Mouse (Mus musculus): ENCODE data around the gene Scrn1. TPM values are rescaled to one million over a fixed set of nuclear protein-coding genes. Genes with fewer than 3 reads are reported as not detected.

Scrn1 gene
- polyA plus RNA-seq, 1 experiment from 2014 or later: 109 TPM

- peaks cover 20% of the 10 kb centered on the region for H3K36me3 ChIP-seq (ENCODE audit: control insufficient read depth, insufficient read depth, low read length)
- H3K4me3 ChIP-seq (ENCODE audit: low read length): no peak overlapping the region
- peak; percentile 31 for ATAC-seq
- no peaks in the 10 kb centered on the region for H3K9me3 ChIP-seq (ENCODE audit: control insufficient read depth, low read length)
- 95% methylated on average over 2 of the region's 2 CpGs for WGBS
- H3K27ac ChIP-seq (ENCODE audit: low read depth, low read length): no peak overlapping the region
- H3K4me1 ChIP-seq (ENCODE audit: control insufficient read depth, insufficient read depth, low read depth, low read length): no peaks in the 10 kb centered on the region
- no peak overlapping the region for H3K9ac ChIP-seq (ENCODE audit: low read depth, low read length)
- H3K4me2 ChIP-seq (ENCODE audit: low read length): no peak overlapping the region
- H3K27me3 ChIP-seq (replicated peaks; ENCODE audit: control insufficient read depth, insufficient read depth, low read length): no peaks in the 10 kb centered on the region
Observed at GRCm38 (mm10) chr6:54516512-54517134, 49.7 kb downstream of the Scrn1 start.

GRCm38 (mm10) chr6:54512256-54512655 is 54.0 kb downstream of the Scrn1 start:
- H3K27ac ChIP-seq (ENCODE audit: low read depth, low read length): no peak overlapping the region
- no peak overlapping the region for H3K4me2 ChIP-seq (ENCODE audit: low read length)
- peaks cover 12% of the 10 kb centered on the region for H3K4me1 ChIP-seq (ENCODE audit: control insufficient read depth, insufficient read depth, low read depth, low read length)
- 87% methylated on average over 2 of the region's 2 CpGs for WGBS
- H3K9ac ChIP-seq (ENCODE audit: low read depth, low read length): no peak overlapping the region
- no peak for ATAC-seq
- no peaks in the 10 kb centered on the region for H3K9me3 ChIP-seq (ENCODE audit: control insufficient read depth, low read length)
- no peak overlapping the region for H3K4me3 ChIP-seq (ENCODE audit: low read length)
- no peaks in the 10 kb centered on the region for H3K27me3 ChIP-seq (replicated peaks; ENCODE audit: control insufficient read depth, insufficient read depth, low read length)
- H3K36me3 ChIP-seq (ENCODE audit: control insufficient read depth, insufficient read depth, low read length): peaks cover 7% of the 10 kb centered on the region; the same call in 1 of the 2 replicates

- Histone ChIP-seq H3K36me3 (ENCODE audit: control insufficient read depth, insufficient read depth, low read length) (peaks cover 4% of the 10 kb centered on the region; the same call in 1 of the 2 replicates), H3K27ac (ENCODE audit: low read depth, low read length) (no peak overlapping the region), H3K9ac (ENCODE audit: low read depth, low read length) (no peak overlapping the region), H3K27me3 (replicated peaks; ENCODE audit: control insufficient read depth, insufficient read depth, low read length) (no peaks in the 10 kb centered on the region), H3K4me3 (ENCODE audit: low read length) (no peak overlapping the region), H3K4me2 (ENCODE audit: low read length) (no peak overlapping the region), H3K4me1 (ENCODE audit: control insufficient read depth, insufficient read depth, low read depth, low read length) (peaks cover 13% of the 10 kb centered on the region), H3K9me3 (ENCODE audit: control insufficient read depth, low read length) (no peaks in the 10 kb centered on the region)
- ATAC-seq: peak; percentile 5; the same call in 1 of the 2 replicates
- 83% methylated on average over 13 of the region's 13 CpGs for WGBS
Observed at GRCm38 (mm10) chr6:54509264-54509663, 57.0 kb downstream of the Scrn1 start.

GRCm38 (mm10) chr6:54508256-54508793 is 58.0 kb downstream of the Scrn1 start:
- ATAC-seq: peak; percentile 72
- Histone ChIP-seq H3K27me3 (replicated peaks; ENCODE audit: control insufficient read depth, insufficient read depth, low read length) (no peaks in the 10 kb centered on the region), H3K4me3 (ENCODE audit: low read length) (no peak overlapping the region), H3K36me3 (ENCODE audit: control insufficient read depth, insufficient read depth, low read length) (0 out of 2 replicates have a peak, but pooled peaks cover 4% of the 10 kb centered on the region), H3K4me2 (ENCODE audit: low read length) (no peak overlapping the region), H3K4me1 (ENCODE audit: control insufficient read depth, insufficient read depth, low read depth, low read length) (peaks cover 13% of the 10 kb centered on the region), H3K9me3 (ENCODE audit: control insufficient read depth, low read length) (no peaks in the 10 kb centered on the region), H3K27ac (ENCODE audit: low read depth, low read length) (peak overlapping the region; percentile 66), H3K9ac (ENCODE audit: low read depth, low read length) (peak overlapping the region; percentile 15; the same call in 1 of the 2 replicates)
- 20% methylated on average over 6 of the region's 6 CpGs for WGBS

DNA sequence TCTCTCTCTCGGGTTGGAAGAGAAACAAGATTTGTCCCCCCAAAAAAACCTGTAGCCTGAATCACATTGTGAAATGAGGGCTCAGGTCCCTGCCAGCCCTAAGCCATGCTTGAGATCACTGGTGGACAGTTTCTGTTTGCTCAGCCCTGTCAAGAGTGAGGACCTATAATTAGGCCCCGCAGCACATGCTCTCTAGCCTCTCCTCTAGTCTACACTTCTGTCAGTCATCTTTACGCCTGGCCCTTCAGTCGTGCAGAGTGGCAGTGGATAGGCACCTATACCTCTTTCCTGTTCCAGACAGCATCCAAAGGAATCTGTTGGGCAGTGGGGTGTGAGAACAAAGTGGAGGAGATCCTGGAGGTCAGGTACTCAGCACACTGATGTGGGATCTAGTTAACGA is 58.5 kb downstream of the Scrn1 start:
- WGBS: 58% methylated on average over 5 of the region's 5 CpGs
- ATAC-seq: peak; percentile 12
- Histone ChIP-seq H3K9ac (ENCODE audit: low read depth, low read length) (0 out of 2 replicates have a peak overlapping the region, but pooled peaks have one; percentile 15), H3K9me3 (ENCODE audit: control insufficient read depth, low read length) (no peaks in the 10 kb centered on the region), H3K27me3 (replicated peaks; ENCODE audit: control insufficient read depth, insufficient read depth, low read length) (no peaks in the 10 kb centered on the region), H3K27ac (ENCODE audit: low read depth, low read length) (peak overlapping the region; percentile 66), H3K4me2 (ENCODE audit: low read length) (no peak overlapping the region), H3K4me1 (ENCODE audit: control insufficient read depth, insufficient read depth, low read depth, low read length) (peaks cover 13% of the 10 kb centered on the region), H3K4me3 (ENCODE audit: low read length) (no peak overlapping the region), H3K36me3 (ENCODE audit: control insufficient read depth, insufficient read depth, low read length) (0 out of 2 replicates have a peak, but pooled peaks cover 4% of the 10 kb centered on the region)

DNA sequence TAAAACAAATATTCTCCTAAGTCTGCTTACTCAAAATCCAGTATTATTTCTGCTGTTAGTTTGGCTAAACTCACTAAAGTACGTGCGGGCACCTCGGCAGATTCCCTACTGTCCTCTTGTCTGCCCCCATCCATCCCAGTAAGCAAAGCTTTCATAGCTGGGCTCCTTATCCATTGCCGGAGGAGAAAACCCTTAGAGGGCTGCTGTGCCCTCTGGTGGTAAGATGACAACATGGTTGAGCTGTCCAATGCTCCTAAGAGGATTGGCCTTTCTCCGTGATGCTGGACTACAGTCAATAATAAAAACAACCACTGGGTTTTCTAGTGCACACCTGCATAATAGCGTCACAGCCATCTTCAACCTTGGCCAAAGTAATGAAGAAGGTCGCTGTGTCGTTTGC is 59.3 kb downstream of the Scrn1 start:
- no peak for ATAC-seq
- H3K36me3 ChIP-seq (ENCODE audit: control insufficient read depth, insufficient read depth, low read length): 0 out of 2 replicates have a peak, but pooled peaks cover 4% of the 10 kb centered on the region
- H3K27ac ChIP-seq (ENCODE audit: low read depth, low read length): no peak overlapping the region

DNA sequence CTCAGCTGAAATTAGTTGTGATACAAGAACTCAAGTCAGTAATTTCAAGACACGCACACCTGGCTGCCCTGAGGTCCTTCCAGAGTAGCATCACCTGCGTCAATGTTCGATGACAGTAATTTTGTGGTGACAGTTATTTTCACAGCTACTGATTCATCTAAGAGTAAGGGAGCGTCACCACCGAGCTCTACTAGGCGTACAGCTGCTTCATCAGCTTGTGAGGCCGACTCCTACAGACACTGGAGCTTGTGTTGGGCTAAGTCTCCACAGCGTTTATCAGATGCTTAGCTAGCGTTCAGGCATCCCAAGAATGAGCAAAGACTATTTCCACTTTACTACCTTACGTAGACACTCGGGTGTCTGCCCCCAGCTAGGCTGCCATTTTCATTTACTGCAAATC is 60.0 kb downstream of the Scrn1 start:
- no peak overlapping the region for H3K4me3 ChIP-seq (ENCODE audit: low read length)
- H3K4me1 ChIP-seq (ENCODE audit: control insufficient read depth, insufficient read depth, low read depth, low read length): peaks cover 13% of the 10 kb centered on the region
- H3K27ac ChIP-seq (ENCODE audit: low read depth, low read length): no peak overlapping the region
- H3K9me3 ChIP-seq (ENCODE audit: control insufficient read depth, low read length): no peaks in the 10 kb centered on the region
- H3K9ac ChIP-seq (ENCODE audit: low read depth, low read length): no peak overlapping the region
- H3K36me3 ChIP-seq (ENCODE audit: control insufficient read depth, insufficient read depth, low read length): 0 out of 2 replicates have a peak, but pooled peaks cover 4% of the 10 kb centered on the region
- ATAC-seq: no peak
- H3K27me3 ChIP-seq (replicated peaks; ENCODE audit: control insufficient read depth, insufficient read depth, low read length): no peaks in the 10 kb centered on the region
- 86% methylated on average over 11 of the region's 11 CpGs for WGBS
- H3K4me2 ChIP-seq (ENCODE audit: low read length): no peak overlapping the region

More for the DNA sequence above, 59.3 kb downstream of the Scrn1 start:
- Histone ChIP-seq H3K4me2 (ENCODE audit: low read length) (no peak overlapping the region), H3K9ac (ENCODE audit: low read depth, low read length) (no peak overlapping the region), H3K27me3 (replicated peaks; ENCODE audit: control insufficient read depth, insufficient read depth, low read length) (no peaks in the 10 kb centered on the region), H3K4me3 (ENCODE audit: low read length) (no peak overlapping the region), H3K9me3 (ENCODE audit: control insufficient read depth, low read length) (no peaks in the 10 kb centered on the region), H3K4me1 (ENCODE audit: control insufficient read depth, insufficient read depth, low read depth, low read length) (peaks cover 13% of the 10 kb centered on the region)
- 37% methylated on average over 8 of the region's 8 CpGs for WGBS

- H3K36me3 ChIP-seq (ENCODE audit: control insufficient read depth, insufficient read depth, low read length): no peaks in the 10 kb centered on the region; the same call in 1 of the 2 replicates
- no peak for ATAC-seq
- no peak overlapping the region for H3K4me2 ChIP-seq (ENCODE audit: low read length)
- no peaks in the 10 kb centered on the region for H3K9me3 ChIP-seq (ENCODE audit: control insufficient read depth, low read length)
- H3K27ac ChIP-seq (ENCODE audit: low read depth, low read length): no peak overlapping the region
- 84% methylated on average over 6 of the region's 6 CpGs for WGBS
- H3K4me1 ChIP-seq (ENCODE audit: control insufficient read depth, insufficient read depth, low read depth, low read length): peaks cover 4% of the 10 kb centered on the region; the same call in 1 of the 2 replicates
- H3K9ac ChIP-seq (ENCODE audit: low read depth, low read length): no peak overlapping the region
- H3K4me3 ChIP-seq (ENCODE audit: low read length): no peak overlapping the region
- no peaks in the 10 kb centered on the region for H3K27me3 ChIP-seq (replicated peaks; ENCODE audit: control insufficient read depth, insufficient read depth, low read length)
Observed at GRCm38 (mm10) chr6:54502661-54503115, 63.6 kb downstream of the Scrn1 start.

DNA sequence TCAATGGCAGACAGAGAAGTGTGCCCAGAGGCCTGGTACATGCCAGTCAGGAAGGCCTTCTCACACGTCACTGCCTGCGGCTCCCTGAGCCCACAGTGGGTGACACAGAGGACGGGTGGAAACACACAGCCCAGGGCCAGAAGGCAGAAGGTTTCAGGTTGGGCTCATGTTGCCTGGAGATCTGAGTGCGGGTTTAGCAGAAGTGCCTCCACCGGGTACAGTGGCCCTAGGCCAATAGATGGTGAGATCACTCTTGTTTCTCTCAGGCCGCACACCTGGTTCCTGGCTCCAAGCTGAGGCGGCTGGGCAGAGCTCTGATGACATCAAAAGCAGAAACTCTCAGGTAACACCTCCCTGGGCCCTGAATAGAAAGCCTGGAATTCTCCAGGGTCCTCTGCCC is 70.1 kb downstream of the Scrn1 start:
- 77% methylated on average over 7 of the region's 7 CpGs for WGBS
- H3K4me1 ChIP-seq (ENCODE audit: control insufficient read depth, insufficient read depth, low read depth, low read length): no peaks in the 10 kb centered on the region
- H3K27ac ChIP-seq (ENCODE audit: low read depth, low read length): no peak overlapping the region
- no peak overlapping the region for H3K4me2 ChIP-seq (ENCODE audit: low read length)
- no peaks in the 10 kb centered on the region for H3K9me3 ChIP-seq (ENCODE audit: control insufficient read depth, low read length)
- peak; percentile 31; the same call in 1 of the 2 replicates for ATAC-seq
- H3K27me3 ChIP-seq (replicated peaks; ENCODE audit: control insufficient read depth, insufficient read depth, low read length): no peaks in the 10 kb centered on the region
- no peak overlapping the region for H3K9ac ChIP-seq (ENCODE audit: low read depth, low read length)
- no peaks in the 10 kb centered on the region; the same call in 1 of the 2 replicates for H3K36me3 ChIP-seq (ENCODE audit: control insufficient read depth, insufficient read depth, low read length)
- no peak overlapping the region for H3K4me3 ChIP-seq (ENCODE audit: low read length)
